Mouse (Mus musculus) embryonic facial prominence, embryonic 13.5 days (tissue): ENCODE data around the gene Hist1h2ah. TPM values are rescaled to one million over a fixed set of nuclear protein-coding genes. Genes with fewer than 3 reads are reported as not detected.
A peak's percentile ranks its signal among the peaks of the same experiment; 100 is the strongest.

Source experiments
- ATAC-seq: fragments of 200-750 bp; cut with Nextera tagmentation; 2 replicates; pipeline ENCODE4 v1.8.0; 2017; ENCODE audit warnings: low read depth; ENCODE audit not compliant: insufficient number of reproducible peaks, insufficient read depth, low FRiP score, low TSS enrichment
- H3K27ac ChIP-seq: fragments of 300-500 bp; sonication (generic); 2 replicates; pipeline ENCODE4 v1.5.1; 2015; ENCODE audit warnings: moderate library complexity, mild to moderate bottlenecking, inconsistent platforms
- H3K27me3 ChIP-seq: fragments of 300-500 bp; sonication (generic); 2 replicates; pipeline ENCODE4 v1.6.1; 2015; ENCODE audit warnings: mild to moderate bottlenecking, inconsistent platforms
- H3K36me3 ChIP-seq: fragments of 300-500 bp; sonication (generic); 2 replicates; pipeline ENCODE4 v1.6.1; 2015; ENCODE audit warnings: mild to moderate bottlenecking, inconsistent platforms
- H3K4me1 ChIP-seq: fragments of 300-500 bp; sonication (generic); 2 replicates; pipeline ENCODE4 v1.6.1; 2015; ENCODE audit warnings: inconsistent platforms
- H3K4me2 ChIP-seq: fragments of 300-500 bp; sonication (generic); 2 replicates; pipeline ENCODE4 v1.6.1; 2015; ENCODE audit warnings: moderate library complexity, mild to moderate bottlenecking, inconsistent platforms
- H3K4me3 ChIP-seq: fragments of 300-500 bp; sonication (generic); 2 replicates; pipeline ENCODE4 v1.5.1; 2015; ENCODE audit warnings: mild to moderate bottlenecking, inconsistent platforms
- H3K9ac ChIP-seq: fragments of 300-500 bp; sonication (generic); 2 replicates; pipeline ENCODE4 v1.6.1; 2015; ENCODE audit warnings: mild to moderate bottlenecking, inconsistent platforms
- H3K9me3 ChIP-seq: fragments of 300-500 bp; sonication (generic); 2 replicates; pipeline ENCODE4 v1.6.1; 2016; ENCODE audit warnings: inconsistent platforms
- WGBS: fragments of 180-500 bp; shearing (Covaris S2); methylation state at CpG from one replicate; pipeline ENCODE4 v1.1.7; 2015; ENCODE audit warnings: mixed read lengths; 5-methylcytosine and 5-hydroxymethylcytosine counted together
- polyA plus RNA-seq: library from polyadenylated mRNA; unstranded; fragments of >200 nt; fragmentation: Nextera tagmentation; extraction: Ambion mirVana; gene quantifications from 2 replicates; pipeline ENCODE4 v1.2.1, GENCODE M21; 2015

The Hist1h2ah gene
- polyA plus RNA-seq, 1 experiment from 2014 or later = 5.4 TPM

- H3K4me3 ChIP-seq = peak overlapping the region; percentile 46
- no peaks in the 10 kb centered on the region for H3K27me3 ChIP-seq
- H3K9ac ChIP-seq = peak overlapping the region; percentile 64
- H3K4me1 ChIP-seq = peaks cover 31% of the 10 kb centered on the region
- no peaks in the 10 kb centered on the region for H3K36me3 ChIP-seq
- peak overlapping the region; percentile 84 for H3K27ac ChIP-seq
- peak overlapping the region; percentile 60 for H3K4me2 ChIP-seq
- no peaks in the 10 kb centered on the region for H3K9me3 ChIP-seq
- 52% methylated on average over 3 of the region's 3 CpGs for WGBS
- no peak for ATAC-seq
These were observed 1.6 kb upstream of the Hist1h2ah start for GRCm38 (mm10) chr13:22036986-22037385.

- 2% methylated on average over 22 of the region's 23 CpGs for WGBS
- Histone ChIP-seq H3K9ac (peak overlapping the region; percentile 64), H3K27me3 (no peaks in the 10 kb centered on the region), H3K4me1 (peaks cover 30% of the 10 kb centered on the region), H3K4me3 (peak overlapping the region; percentile 46), H3K9me3 (no peaks in the 10 kb centered on the region), H3K27ac (peak overlapping the region; percentile 84), H3K4me2 (peak overlapping the region; percentile 60), H3K36me3 (no peaks in the 10 kb centered on the region)
- ATAC-seq = no peak
These were observed 985 bp upstream of the Hist1h2ah start for GRCm38 (mm10) chr13:22036149-22036956.

DNA sequence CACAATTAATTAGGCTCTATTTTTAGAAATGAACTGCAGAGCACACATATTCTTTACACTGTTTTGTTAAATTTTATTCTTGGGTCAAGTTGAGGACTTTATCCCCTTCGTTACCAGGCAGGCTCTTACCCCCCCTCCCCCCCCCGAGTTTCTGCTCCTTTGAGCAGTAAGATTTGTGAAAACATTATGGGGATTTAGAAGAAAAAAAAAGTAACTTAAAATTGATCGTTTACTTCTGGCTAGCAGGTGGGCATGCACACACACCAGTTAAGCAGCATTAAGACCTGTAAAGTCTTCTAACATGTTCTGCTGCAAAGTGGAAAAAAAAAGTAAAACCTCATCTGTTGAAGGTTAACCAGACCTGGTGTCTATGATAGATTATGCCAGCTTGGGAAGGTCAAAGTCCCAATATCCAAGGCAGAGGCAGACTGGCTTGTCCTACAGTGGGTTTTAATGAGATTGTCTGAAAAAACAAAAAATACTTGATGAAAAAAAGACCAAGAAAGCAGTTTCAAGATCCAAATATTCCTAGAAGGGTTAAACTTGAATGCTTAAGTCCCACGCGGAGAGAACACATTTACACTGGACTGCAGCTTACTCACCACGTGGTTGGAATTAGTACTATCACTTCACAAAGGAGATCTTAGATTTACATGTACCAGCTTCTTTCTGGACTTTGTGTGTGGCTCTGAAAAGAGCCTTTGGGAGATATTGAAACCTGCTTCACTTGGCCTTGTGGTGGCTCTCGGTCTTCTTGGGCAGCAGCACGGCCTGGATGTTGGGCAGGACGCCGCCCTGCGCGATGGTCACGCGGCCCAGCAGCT, 713 bp downstream of the Hist1h2ah start:
- peaks cover 19% of the 10 kb centered on the region for H3K4me1 ChIP-seq
- peak overlapping the region; percentile 60 for H3K4me2 ChIP-seq
- peak overlapping the region; percentile 46 for H3K4me3 ChIP-seq
- peak overlapping the region; percentile 88 for H3K27ac ChIP-seq
- 1% methylated on average over 14 of the region's 14 CpGs for WGBS
- H3K27me3 ChIP-seq = no peaks in the 10 kb centered on the region
- ATAC-seq = no peak
- H3K9me3 ChIP-seq = no peaks in the 10 kb centered on the region
- H3K9ac ChIP-seq = peak overlapping the region; percentile 69
- H3K36me3 ChIP-seq = no peaks in the 10 kb centered on the region

- peak overlapping the region; percentile 60 for H3K4me2 ChIP-seq
- peak overlapping the region; percentile 69 for H3K9ac ChIP-seq
- H3K36me3 ChIP-seq = no peaks in the 10 kb centered on the region
- H3K4me1 ChIP-seq = peaks cover 19% of the 10 kb centered on the region
- WGBS = 43% methylated on average over 5 of the region's 5 CpGs
- no peaks in the 10 kb centered on the region for H3K27me3 ChIP-seq
- peak overlapping the region; percentile 46 for H3K4me3 ChIP-seq
- no peak for ATAC-seq
- H3K9me3 ChIP-seq = no peaks in the 10 kb centered on the region
- peak overlapping the region; percentile 88; the same call in 1 of the 2 replicates for H3K27ac ChIP-seq
These were observed 1.5 kb downstream of the Hist1h2ah start for GRCm38 (mm10) chr13:22033741-22034442.

- H3K27me3 ChIP-seq = no peaks in the 10 kb centered on the region
- H3K36me3 ChIP-seq = no peaks in the 10 kb centered on the region
- 11% methylated on average over 4 of the region's 4 CpGs for WGBS
- H3K4me3 ChIP-seq = no peak overlapping the region
- H3K9ac ChIP-seq = no peak overlapping the region
- ATAC-seq = no peak
- H3K4me1 ChIP-seq = peaks cover 12% of the 10 kb centered on the region
- no peak overlapping the region for H3K27ac ChIP-seq
- no peaks in the 10 kb centered on the region for H3K9me3 ChIP-seq
- H3K4me2 ChIP-seq = 0 out of 2 replicates have a peak overlapping the region, but pooled peaks have one; percentile 27
These were observed 4.9 kb downstream of the Hist1h2ah start for GRCm38 (mm10) chr13:22030493-22030892.

- Histone ChIP-seq H3K4me1 (peaks cover 12% of the 10 kb centered on the region), H3K27ac (no peak overlapping the region), H3K9me3 (no peaks in the 10 kb centered on the region), H3K27me3 (no peaks in the 10 kb centered on the region), H3K9ac (no peak overlapping the region), H3K4me2 (peak overlapping the region; percentile 59; the same call in 1 of the 2 replicates), H3K36me3 (no peaks in the 10 kb centered on the region), H3K4me3 (no peak overlapping the region)
- 32% methylated on average over 8 of the region's 8 CpGs for WGBS
- no peak for ATAC-seq
These were observed 5.4 kb downstream of the Hist1h2ah start for GRCm38 (mm10) chr13:22029928-22030327.

GRCm38 (mm10) chr13:22028673-22029460, 6.5 kb downstream of the Hist1h2ah start:
- peak overlapping the region; percentile 83 for H3K27ac ChIP-seq
- peak; percentile 66 for ATAC-seq
- H3K9me3 ChIP-seq = no peaks in the 10 kb centered on the region
- peaks cover 2% of the 10 kb centered on the region for H3K4me1 ChIP-seq
- peak overlapping the region; percentile 59 for H3K4me2 ChIP-seq
- peak overlapping the region; percentile 76 for H3K9ac ChIP-seq
- H3K4me3 ChIP-seq = peak overlapping the region; percentile 51
- H3K27me3 ChIP-seq = no peaks in the 10 kb centered on the region
- under 1% methylated on average over 40 of the region's 40 CpGs for WGBS
- no peaks in the 10 kb centered on the region for H3K36me3 ChIP-seq

DNA sequence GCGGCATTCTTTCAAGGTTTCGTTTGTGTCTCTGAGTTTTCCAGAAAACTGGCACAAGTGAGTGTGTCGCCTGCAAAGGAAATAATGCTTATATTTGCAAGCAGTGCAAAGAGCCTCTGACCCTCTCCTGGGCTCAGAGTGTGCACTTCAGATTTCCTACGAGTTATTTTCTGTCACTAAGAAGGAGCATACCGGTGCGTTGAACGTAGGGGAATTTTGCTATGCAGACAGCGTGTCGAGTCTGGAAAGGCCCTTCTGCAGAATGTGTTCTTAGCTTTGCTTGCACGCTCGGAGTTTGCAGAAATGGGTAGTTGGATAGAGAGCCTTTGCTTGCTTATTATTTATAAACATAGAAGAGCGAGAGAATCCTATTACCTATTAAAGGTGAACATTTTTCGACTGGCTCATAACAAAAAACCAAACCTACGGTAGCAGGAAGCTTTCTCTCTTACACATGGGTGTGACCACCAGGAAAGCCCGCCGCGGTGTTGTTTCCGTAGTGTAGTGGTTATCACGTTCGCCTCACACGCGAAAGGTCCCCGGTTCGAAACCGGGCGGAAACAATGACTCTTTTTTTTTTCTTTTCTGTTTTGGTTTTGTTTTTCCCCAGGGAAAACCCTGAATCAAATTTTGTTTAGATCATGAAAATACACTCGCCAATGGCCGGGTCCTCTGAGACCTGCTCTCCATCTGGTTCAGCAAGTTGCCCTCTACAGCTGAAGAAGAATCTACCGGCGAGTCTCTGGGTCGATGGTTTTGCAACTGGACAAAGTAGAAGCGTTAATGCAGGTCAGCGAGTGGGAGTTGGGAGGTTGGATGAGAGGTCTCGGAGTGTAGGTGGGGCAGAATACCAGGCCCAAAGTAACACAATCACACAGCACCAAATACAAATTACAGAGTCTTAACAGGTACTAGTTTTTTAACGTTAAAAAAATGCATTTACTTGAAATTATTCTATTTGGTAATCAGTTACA, 9.0 kb downstream of the Hist1h2ah start:
- H3K4me2 ChIP-seq = peak overlapping the region; percentile 68
- 1% methylated on average over 35 of the region's 35 CpGs for WGBS
- peak overlapping the region; percentile 28; the same call in 1 of the 2 replicates for H3K27ac ChIP-seq
- no peaks in the 10 kb centered on the region for H3K4me1 ChIP-seq
- no peaks in the 10 kb centered on the region for H3K9me3 ChIP-seq
- ATAC-seq = no peak
- no peaks in the 10 kb centered on the region for H3K27me3 ChIP-seq
- H3K36me3 ChIP-seq = no peaks in the 10 kb centered on the region
- peak overlapping the region; percentile 64 for H3K9ac ChIP-seq
- H3K4me3 ChIP-seq = peak overlapping the region; percentile 54

DNA sequence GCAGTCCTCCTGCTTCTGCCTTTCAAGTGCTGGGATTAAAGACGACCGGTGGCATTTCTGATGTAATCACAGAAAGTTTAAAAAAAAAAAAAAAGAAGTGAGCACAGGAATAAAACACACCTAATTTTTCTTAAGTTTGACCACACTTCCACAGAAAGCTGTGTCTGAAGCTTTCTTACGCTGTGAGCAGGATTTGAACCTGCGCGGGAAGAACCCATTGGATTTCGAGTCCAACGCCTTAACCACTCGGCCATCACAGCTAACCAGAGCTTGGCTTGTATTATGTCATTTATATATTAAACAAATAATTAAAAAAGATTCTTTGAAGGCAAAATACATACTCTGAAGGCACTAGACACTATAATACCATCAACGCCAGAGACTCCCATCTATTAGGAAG, 13.1 kb downstream of the Hist1h2ah start:
- peak; percentile 75 for ATAC-seq
- peaks cover 33% of the 10 kb centered on the region for H3K27me3 ChIP-seq
- peak overlapping the region; percentile 67 for H3K4me2 ChIP-seq
- H3K4me3 ChIP-seq = peak overlapping the region; percentile 46
- H3K27ac ChIP-seq = no peak overlapping the region
- WGBS = under 1% methylated on average over 9 of the region's 9 CpGs
- no peaks in the 10 kb centered on the region for H3K36me3 ChIP-seq
- no peaks in the 10 kb centered on the region for H3K9me3 ChIP-seq
- H3K9ac ChIP-seq = peak overlapping the region; percentile 54; the same call in 1 of the 2 replicates
- H3K4me1 ChIP-seq = peaks cover 4% of the 10 kb centered on the region; the same call in 1 of the 2 replicates

DNA sequence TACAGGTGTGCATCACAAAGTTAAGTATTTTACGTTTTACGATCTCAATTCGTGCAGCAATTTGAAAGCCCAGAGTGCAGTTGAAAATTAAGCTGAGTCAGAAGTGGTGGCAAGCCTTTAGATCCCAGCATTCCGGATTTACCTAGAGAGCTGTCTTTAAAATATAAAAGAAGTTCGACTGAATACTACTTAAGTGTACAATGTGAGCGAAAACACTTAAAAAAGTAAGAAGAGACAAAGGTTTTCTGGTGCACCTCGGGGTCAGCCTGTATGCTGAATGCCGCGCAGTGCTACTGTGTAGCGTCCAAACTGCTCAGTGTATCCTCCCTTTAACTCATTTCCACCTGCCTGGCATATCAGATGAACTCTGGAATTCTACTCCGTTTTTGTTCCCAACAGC, 13.8 kb downstream of the Hist1h2ah start:
- peak overlapping the region; percentile 67 for H3K4me2 ChIP-seq

More for the DNA sequence above, 13.8 kb downstream of the Hist1h2ah start:
- Histone ChIP-seq H3K9me3 (no peaks in the 10 kb centered on the region), H3K4me3 (peak overlapping the region; percentile 46), H3K36me3 (no peaks in the 10 kb centered on the region), H3K27me3 (peaks cover 37% of the 10 kb centered on the region), H3K4me1 (peaks cover 4% of the 10 kb centered on the region; the same call in 1 of the 2 replicates), H3K9ac (peak overlapping the region; percentile 54), H3K27ac (no peak overlapping the region)
- ATAC-seq = no peak
- WGBS = under 1% methylated on average over 11 of the region's 11 CpGs
